Mouse (Mus musculus) liver, embryonic 14.5 days (tissue): ENCODE data around the gene Wfdc3.

Experiments
- CTCF ChIP-seq: IDR thresholded peaks from 2 replicates; pipeline ENCODE4 v1.5.1; 2016; ENCODE audit warnings: antibody characterized with exemption, low read depth, control low read depth
- EP300 ChIP-seq: IDR thresholded peaks from 2 replicates; pipeline ENCODE4 v1.6.1; 2016; ENCODE audit warnings: antibody characterized with exemption, low read depth

GRCm38 (mm10) chr2:164791841-164792261 is 46.1 kb upstream of the Wfdc3 start:
- TF ChIP-seq CTCF = 0 out of 2 replicates have a peak, but pooled peaks have one; percentile 3
- no peak for TF ChIP-seq EP300
